Mouse (Mus musculus): ENCODE results near the gene A630095N17Rik. TPM values are rescaled to one million over a fixed set of nuclear protein-coding genes. Genes with fewer than 3 reads are reported as not detected.

Gene A630095N17Rik
- total RNA-seq, 2 experiments from 2014 or later: not detected

DNA sequence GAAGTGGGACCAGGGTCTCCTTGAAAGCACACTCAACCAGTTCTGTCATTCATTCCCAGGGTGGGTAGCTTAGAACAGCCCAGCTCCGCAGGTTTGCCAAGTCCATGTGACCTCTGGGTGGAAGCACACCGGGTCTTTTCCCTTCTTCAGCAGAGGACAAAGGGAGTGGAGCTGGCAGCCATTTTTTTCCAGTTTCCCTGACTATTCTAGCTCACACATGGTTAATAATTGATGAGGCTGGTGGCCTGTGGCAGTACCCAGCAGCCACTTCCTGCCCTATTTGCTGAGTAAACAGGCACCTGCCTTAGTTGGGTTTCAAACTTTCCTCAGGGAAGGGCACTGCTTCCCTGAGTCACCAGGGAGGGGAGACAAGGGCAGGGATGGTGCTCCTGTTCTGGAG, 17.5 kb downstream of the A630095N17Rik start:
- DNase-seq: no peak

DNA sequence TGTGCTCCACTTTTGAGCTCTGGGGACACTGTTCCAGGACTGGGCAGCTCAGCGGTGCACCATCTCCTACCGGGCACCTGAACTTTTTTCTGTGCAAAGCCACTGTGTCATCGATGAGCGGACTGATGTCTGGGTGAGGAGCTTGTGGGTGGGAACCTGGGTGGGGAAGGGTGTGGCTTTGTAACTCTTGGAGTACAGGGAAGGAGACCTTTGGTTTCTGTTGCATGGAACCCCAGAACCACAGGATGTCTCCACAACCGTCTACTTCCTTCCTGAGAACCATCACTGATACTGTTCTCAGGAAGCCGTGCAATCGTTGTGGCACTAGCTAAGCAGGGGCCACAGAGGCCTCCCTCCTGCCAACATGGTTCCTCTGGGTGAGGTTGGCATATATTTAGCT, 18.8 kb downstream of the A630095N17Rik start:
- DNase-seq: no peak

DNA sequence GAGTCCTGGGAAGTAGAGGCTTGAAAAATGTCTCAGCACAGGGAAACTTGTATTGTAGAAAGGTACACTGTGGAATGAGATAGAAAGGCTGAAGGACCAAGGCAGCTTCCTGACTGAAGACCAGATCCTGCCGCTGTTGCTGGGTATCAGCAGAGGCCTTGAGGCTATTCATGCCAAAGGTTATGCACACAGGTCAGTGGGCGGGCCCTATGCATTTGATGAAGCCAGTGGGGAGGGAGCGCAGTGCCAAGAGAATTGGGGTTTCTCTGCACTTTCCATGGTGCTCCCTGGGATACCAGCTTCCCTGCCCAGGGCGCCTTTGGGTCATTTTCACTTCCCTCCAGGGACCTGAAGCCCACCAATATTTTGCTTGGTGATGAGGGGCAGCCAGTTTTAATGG, 19.4 kb downstream of the A630095N17Rik start:
- no peak for DNase-seq

DNA sequence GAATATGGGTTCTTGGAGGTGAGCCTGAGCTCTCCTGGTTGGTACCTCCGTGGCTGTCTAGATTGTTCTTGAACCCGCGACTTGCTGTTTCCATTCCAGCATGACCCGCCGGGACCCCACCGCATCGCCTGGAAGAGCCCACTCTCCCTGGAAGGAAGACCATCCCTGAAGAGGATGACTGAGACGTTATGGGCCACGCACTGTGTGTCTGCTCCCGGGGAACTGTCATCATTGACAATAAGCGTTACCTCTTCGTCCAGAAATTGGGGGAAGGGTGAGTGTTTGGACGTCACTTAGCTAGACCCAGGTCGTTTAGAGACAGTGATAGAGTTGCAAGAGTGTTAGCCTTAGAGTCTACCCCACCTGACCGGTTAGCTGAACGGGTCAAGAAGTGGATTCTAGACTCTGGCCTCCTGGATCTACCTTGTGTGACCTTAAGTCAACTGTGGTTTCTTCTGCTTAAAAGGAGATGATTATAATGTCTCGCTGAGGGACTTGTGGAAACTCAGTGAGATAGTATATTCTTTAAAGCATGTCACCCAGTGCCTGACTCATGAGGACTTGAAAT, 20.7 kb downstream of the A630095N17Rik start:
- DNase-seq: no peak

DNA sequence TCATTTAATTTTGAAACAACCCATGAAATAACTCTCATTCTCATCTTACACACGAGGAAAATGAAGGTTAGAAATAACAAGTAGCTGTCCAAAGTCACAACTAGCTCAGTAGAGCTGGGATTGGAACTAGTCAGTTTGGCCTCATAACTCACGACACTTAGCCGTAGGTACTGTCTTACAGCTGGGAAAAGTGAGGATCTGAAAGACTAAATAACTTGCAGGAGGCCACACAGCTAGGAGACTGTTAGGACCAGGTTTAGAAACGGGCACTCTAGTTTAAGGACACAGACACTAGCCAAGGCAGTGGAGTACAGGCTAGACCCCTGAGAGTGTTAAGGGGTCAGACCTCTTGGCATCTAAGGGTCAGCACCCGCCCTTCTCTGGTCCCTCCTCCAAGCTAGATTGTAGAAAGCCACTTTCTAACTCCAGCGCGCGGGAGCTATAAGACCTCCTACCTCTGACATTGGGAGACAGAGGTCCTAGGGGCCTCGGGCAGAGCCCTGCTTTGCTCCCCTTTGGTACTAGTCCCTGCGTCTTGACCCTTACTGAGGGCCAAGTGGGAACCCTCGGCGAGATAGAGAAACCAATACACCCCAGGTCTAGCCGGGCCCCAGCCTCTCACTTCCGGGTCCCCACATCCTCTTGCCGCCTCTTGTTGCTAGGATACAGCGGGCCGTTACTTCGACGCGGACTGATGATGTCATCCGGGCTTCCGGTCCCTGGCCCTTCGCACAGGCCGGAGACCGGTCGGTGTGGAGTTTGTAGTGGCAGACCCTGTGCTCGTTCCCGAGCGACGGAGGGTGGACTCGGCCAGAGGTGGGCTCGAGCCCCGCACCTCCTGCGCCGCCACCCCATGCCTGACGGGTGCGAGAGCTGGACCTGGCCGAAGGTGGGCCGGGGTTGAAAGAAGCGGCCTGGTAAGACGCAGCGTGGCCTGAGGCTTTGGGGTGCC, 21.5 kb downstream of the A630095N17Rik start, which contains the start of the genes Glb1l and Stk16:
Glb1l (minus strand) TSS at position 678 of the 952 bp plus-strand sequence.
Stk16 (plus strand) TSS at position 703 of the 952 bp plus-strand sequence.
- DNase-seq: peak; percentile 96

DNA sequence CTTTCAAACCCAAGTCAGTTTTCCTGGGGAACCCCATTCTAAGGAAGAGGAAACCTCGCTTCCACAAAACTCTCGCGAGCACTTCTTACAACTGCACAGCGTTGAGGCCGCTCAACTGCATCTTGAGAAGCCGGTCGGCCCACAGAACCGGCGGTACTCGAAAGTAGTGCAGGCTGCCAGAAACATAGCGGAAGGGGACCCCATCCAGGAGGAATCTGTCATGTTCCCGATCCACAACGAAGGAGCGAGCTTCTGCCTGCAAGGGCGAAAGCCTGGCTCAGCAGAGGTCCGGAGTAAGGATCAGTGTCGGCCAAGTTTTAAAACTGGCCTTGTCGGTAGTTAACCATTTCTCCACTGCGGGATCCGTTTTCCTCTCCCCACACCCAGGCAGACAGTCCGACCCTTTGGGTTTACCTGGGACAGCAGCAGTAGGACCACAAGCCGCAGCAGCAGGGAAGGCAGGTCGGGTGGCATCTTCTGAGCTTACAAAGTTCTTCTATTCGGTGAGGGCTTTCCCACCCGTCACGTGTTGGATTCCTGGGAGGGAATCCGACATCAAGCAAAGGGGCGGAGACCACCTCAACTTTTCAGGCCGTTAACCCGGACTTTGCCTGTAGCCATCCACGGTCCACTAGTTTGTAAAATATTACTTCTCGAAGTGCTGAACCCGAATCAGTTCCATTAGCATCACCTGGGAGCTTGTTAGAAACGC, 22.8 kb downstream of the A630095N17Rik start:
- peak; percentile 41 to 63 for DNase-seq

DNA sequence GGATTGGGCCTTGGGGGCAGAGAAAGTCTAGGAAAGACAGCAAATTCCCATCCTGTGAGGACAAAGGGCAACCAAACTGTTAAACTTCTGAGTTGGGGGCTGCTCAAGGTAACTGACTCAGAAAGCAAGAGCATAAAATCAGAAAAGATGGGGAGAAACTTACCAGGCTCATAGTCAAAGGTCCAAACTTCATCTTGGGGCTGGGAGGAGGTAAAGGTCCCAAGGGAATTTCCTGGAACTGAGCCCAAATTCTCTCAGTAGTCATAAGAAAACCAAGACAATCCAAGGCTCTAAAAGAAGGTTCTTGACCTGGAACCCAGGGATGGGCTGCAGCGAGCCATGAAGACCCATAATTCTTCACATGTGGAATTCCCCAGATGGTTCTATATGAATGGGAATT, 30.7 kb downstream of the A630095N17Rik start:
- no peak for DNase-seq

DNA sequence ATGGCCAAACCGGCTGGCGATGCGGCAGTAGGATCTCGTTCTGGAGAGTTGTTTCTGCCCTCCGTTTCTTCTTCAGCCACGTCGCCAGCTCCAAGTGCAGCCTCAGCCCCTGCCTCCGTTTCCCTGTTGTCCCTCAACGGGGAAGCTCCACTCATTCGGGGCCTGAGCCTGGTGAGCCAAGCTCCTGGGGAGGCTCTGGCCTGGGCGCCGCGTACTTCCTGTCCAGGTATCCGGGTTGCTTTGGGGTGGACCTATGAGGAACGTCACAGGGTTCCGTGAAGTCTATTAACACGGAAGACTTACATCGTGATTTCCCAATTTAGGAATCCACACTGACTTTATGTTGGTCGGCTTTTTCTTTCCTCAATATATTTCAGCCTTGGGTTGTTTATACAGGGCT, 39.5 kb downstream of the A630095N17Rik start:
- peak; percentile 65 to 74 for DNase-seq

DNA sequence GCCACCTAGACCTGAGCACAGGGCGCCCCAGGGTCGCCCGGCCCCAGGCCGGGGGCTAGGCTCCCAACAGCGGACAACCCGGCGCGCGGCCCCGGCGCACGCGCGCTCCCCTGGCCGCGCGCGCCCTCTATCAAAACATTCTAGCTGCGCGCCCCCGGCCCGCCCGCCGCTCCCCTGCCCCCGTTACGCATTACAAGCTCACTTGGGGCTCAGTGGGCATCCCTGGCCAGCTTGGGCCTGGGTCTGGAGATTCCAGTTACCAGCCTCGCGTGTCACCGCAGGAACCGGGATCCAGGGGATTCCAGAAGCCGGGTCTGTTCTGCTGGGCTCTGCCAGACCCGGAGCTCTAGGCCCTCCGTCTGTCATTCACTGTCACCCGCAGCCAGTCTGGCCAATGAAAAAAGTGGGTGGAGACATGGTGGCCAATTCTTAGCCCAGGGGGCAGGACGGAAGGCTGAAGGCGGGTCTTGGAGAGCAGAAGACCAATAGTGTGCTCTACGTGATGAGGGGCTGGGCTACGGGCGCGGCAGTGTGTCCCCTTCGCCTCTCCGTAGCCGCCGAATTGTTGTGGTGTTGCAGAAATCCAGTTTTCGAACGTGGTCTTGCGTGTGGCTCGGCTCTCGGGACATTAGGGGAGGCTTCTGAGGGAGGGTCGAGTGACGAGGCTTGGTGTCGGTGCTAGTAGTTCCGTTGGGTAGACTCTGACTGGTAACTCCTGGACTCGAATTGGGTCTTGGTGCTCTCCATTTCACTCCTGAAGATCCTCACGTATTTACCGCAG, 40.1 kb downstream of the A630095N17Rik start, which contains the start of the genes Ankzf1 and Atg9a:
Ankzf1 (plus strand) TSS at position 530 of the 781 bp plus-strand sequence.
Atg9a (minus strand) TSS at position 575 of the 781 bp plus-strand sequence.
- peak; percentile 95 to 96 for DNase-seq

DNA sequence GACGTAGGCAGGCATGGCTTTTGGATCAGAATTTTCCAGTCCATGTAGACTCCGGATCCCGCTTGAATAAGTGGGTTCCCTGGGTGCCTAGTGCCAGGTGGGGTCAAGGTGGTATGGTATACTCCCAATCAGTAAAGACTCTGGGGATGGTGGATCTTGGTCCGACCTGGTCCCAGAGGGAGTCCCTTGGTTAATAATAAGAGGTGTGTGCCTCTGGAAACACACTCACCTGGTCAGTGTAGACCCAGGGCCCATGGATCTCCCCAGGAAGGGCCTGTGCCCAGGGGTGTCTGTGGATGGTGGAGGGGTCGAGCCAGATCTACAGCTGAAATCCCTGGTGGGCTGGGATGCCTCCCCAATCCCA, 40.7 kb downstream of the A630095N17Rik start:
- DNase-seq: no peak

DNA sequence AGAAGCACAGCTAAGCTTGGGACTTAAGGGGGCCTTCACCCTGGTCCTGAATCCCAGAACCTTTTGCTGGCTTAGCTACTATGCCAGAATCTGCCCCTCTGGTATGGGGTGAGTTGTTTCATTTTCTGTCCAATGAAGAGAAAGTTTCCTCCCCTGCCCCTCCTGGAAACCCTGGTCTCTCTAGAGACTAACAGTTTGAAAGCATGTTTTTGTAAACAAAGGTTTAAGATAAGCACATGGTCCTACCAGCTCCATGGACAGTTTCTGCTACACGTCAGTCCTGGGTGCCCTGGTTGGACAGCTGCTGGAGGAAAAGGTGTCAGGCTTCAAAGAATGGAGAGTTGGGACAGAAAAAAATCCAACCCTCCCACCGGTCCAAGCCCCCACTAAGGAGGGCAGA, 41.3 kb downstream of the A630095N17Rik start:
- no peak for DNase-seq

DNA sequence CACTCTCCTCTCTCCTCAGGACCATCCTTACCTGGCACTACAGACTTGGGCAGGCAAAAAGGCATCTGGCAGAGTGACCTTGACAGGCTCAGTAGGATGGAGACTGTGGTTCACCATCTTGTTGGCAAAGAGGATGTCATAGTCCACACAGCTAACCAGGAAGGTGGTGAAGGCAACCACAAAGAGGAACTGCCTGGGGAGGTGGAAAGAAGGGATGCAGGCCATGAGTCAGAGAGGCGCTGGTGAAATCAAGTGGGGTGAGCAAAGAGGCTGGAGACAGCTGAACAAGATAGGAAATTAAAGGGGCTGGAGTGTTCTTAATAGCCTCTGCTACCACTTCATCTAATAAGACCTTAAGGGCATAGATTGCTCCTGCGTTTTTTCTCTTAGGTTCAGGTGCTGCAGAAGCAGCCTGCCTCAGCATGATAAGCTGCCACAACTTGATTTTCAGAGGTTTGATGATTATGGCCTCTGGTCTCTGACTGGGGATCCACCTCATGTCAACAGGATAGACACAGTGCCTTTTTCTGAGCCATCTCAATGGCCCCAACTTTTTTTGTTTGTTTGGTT, 43.9 kb downstream of the A630095N17Rik start:
- DNase-seq: no peak

DNA sequence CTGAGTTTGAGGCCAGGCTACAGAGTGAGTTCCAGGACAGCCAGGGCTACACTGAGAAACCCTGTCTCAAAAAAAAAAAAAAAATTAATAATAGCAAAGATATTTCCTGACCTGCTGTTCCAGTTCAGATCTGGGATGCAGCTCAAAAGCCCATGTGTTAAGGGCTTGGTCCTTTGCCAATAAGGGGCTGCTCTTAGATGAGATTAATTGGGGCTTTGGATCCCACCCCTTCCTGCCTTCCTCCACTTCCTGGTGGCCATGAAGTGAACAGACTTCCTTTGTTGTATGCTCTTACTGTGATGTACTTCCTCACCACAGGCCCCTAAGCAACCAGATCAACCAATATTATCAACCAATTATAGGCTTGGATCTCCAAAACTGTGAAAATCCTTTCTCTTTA, 44.8 kb downstream of the A630095N17Rik start:
- DNase-seq: no peak

DNA sequence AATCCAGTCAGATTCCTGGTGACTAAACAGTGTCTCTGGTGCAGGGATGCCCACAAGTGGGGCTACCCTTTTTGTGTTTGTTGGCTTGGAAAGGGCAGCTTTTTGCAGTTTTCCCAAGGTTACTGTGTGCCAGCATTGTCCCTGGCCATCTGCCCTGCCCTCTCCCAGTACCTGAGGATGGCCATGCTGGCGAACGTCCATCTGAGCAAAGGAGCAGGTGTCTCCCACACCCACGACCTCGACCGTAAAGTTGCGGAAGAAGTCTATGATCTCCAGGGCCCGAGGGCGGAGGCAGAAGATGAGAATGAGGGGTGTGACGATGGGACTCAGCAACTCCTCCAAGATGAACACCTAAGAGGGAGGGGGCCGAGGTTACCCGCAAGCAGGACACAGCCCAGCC, 46.4 kb downstream of the A630095N17Rik start:
- DNase-seq: no peak

DNA sequence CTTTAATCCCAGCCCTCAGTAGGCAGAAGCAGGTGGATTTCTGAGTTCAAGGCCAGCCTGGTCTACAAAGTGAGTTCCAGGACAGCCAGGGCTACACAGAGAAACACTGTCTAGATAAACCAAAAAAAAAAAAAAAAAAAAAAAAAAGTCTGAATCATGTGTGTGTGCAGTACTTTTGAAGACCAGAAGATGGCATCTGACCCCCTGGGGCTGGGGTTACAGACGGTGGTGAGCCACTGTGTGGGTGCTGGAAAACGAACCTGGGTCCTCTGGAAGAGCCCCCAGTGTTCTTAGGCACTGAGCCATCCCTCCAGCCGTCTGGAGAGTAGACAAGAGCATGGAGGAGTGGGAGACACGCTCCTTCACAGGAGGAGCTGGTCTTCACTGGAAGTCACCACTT, 49.7 kb downstream of the A630095N17Rik start:
- DNase-seq: no peak

DNA sequence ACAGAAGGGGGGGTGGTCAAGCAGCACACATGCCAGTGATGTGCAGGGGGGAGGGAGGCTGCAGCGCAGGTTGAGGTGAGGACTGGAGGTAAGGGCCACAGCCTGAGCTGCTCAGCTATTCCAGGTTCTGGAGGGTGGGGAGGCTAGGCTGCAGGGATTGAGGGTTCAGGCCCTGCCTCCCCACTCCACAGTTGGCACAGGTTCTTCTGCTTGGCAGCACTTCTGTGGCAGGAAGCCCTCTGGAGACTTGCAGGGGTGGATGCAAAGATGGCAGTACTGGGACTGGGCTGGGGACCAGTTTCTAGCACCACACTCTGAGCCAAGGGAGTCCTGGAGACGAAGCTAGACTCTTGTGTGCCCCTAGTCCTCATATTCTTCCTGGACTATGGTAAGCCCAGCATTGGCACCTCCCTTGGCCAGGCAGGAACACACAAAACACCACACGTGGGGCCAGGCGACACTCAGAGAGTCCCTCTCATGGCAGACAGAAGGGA, 50.5 kb downstream of the A630095N17Rik start:
- no peak for DNase-seq

DNA sequence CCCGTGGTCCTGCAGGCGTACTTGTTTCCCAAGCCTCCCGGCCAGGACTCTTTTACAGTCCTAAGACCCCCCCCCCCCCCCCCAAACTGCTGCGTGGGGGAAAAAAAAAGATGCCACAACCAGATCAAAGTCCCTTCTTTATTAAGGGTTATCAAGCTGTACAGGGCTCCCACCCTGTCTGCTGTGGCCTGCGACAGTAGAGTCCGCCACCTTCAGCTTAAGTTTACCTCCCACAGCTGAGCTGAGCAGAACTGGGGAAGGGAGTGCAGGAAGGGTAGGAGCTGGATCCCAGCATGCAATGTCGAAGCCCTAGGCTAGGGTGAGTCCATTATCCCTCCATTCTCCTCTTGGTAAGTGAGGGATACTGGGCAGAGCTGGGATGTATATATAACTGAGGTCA, 51.2 kb downstream of the A630095N17Rik start:
- no peak for DNase-seq

DNA sequence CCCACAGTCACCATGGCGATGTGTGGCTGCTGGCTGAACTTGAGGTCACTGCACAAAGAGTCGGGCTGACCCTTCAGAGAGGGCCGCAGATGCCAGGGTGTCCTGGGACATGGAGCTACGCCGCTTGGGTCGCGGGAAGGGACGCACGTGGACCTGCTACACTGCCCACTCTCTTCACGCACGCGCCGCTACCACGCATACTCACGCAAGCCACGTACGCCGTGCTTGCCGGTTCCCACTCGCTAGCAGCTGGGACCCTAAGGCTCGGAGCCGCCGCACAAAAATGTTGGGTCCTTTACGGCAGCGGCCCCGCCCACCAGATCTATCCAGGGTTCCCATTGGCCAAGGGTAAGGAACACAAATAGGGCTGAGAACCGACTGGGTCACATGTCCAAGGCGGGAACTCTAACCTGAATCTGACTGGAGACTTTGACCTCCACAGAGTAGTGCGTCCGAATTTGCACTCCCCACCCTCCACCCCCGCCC, 51.8 kb downstream of the A630095N17Rik start, which contains the start of gene Abcb6:
Abcb6 (minus strand) TSS at position 288 of the 486 bp plus-strand sequence.
- DNase-seq: peak; percentile 90 to 93

DNA sequence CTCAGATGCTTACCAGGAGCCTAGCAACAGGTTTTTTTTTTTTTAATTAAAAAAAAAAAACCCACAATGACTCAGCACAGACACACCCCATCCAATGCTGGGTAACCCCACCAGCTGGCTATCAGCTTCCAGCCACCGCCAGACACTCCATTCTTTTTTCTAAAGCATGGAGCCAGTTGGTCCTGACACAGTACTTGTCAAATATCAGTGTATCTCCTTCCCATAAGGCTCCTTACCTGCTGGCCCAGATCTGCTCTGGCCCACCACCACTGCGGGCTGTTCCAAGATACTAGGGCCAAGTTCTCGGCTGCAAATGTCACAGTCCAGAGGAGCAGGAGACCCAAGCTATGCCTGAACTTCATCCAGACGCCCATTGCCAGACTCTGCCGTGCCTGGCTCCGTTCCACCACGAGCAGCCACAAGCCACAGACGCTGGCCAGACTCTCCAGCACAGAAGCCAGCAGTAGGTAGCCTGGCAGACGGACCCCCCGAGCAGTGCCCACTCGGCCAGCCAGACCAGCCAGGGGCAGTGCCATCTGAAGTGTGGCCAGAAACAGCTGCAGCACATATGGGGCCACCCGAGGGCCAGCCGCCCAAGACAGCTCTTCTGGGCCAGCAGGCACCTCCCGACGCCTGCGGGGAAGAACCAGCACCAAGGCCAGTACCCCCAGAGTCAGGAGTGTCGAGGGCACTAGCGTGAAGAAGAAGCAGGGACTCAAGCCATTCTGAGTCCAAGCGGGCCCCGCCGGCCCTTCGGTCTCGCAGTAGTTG, 52.4 kb downstream of the A630095N17Rik start:
- peak; percentile 42 to 66 for DNase-seq
